Mouse (Mus musculus) liver, embryonic 14.5 days (tissue): ENCODE measurements at regions not wholly inside any gene's neighbourhood (a gene's known extent, or its start where the extent isn't known, plus 50 kb on each side); places are given as distances from the start of the nearest gene placed in this dataset.

ENCODE experiments used
- CTCF ChIP-seq: IDR thresholded peaks from 2 replicates; pipeline ENCODE4 v1.5.1; 2016; ENCODE audit warnings: antibody characterized with exemption, low read depth, control low read depth
- EP300 ChIP-seq: IDR thresholded peaks from 2 replicates; pipeline ENCODE4 v1.6.1; 2016; ENCODE audit warnings: antibody characterized with exemption, low read depth

- TF ChIP-seq EP300, result no peak
- no peak for TF ChIP-seq CTCF
Observed at GRCm38 (mm10) chr3:63569004-63569596, 85.4 kb upstream of the Gm34302 start.
